Mouse (Mus musculus) CH12.LX (cell line): Measurements from ENCODE around the gene Aldh3b2. TPM values are rescaled to one million over a fixed set of nuclear protein-coding genes. Genes with fewer than 3 reads are reported as not detected.
A peak's percentile ranks its signal among the peaks of the same experiment; 100 is the strongest.

ENCODE experiments used
- DNase-seq: peaks from one replicate; pipeline ENCODE4 v3.0.0-alpha.2; 2013; ENCODE audit errors: extremely low read depth
- H3K27ac ChIP-seq: 2 replicates; pipeline ENCODE4 v1.5.1; 2012; ENCODE audit warnings: low read depth, mild to moderate bottlenecking, control low read depth, moderate library complexity; ENCODE audit not compliant: insufficient read depth
- H3K27me3 ChIP-seq: replicated peaks from 2 replicates; pipeline ENCODE3; 2012; ENCODE audit warnings: inconsistent platforms
- H3K36me3 ChIP-seq, 2 experiments: replicated peaks in 1 of 2; 2 replicates each; pipeline versions ENCODE3 to v1.6.1; 2012; ENCODE audit warnings: inconsistent platforms in 1 of 2, low read length in 1 of 2, mild to moderate bottlenecking in 1 of 2, mixed read lengths in 1 of 2, moderate library complexity in 1 of 2; ENCODE audit not compliant: control insufficient read depth in 1 of 2, insufficient read depth in 1 of 2
- H3K4me1 ChIP-seq, 2 experiments: 2 replicates each; pipeline ENCODE4 v1.6.1; 2012; ENCODE audit warnings: inconsistent platforms in 1 of 2, moderate library complexity in 1 of 2; ENCODE audit not compliant: insufficient read depth in 2 of 2, control insufficient read depth in 1 of 2
- H3K4me2 ChIP-seq: 2 replicates; pipeline ENCODE4 v1.6.1; 2012; ENCODE audit warnings: low read depth, mild to moderate bottlenecking, control low read depth; ENCODE audit not compliant: poor library complexity, insufficient read depth, severe bottlenecking
- H3K4me3 ChIP-seq, 3 experiments: fragments of 150-350 bp in 1 of 3; sonication (generic) in 1 of 3; replicated peaks in 1 of 3; 2 replicates each; pipeline versions ENCODE3 to v1.5.1; 2011 to 2012; ENCODE audit warnings: low read depth in 2 of 3, low read length in 2 of 3, mild to moderate bottlenecking in 2 of 3, moderate library complexity in 2 of 3, control low read depth in 1 of 3, improper control_type of control experiment in 1 of 3, inconsistent platforms in 1 of 3, mixed read lengths in 1 of 3; ENCODE audit not compliant: poor library complexity in 1 of 3
- H3K79me2 ChIP-seq: replicated peaks from 2 replicates; pipeline ENCODE4 v1.6.1; 2012; ENCODE audit warnings: mild to moderate bottlenecking, moderate library complexity; ENCODE audit not compliant: control insufficient read depth, poor library complexity, insufficient read depth, severe bottlenecking; ENCODE audit errors: extremely low read depth
- H3K9ac ChIP-seq: 2 replicates; pipeline ENCODE4 v1.6.1; 2012; ENCODE audit warnings: low read depth, mild to moderate bottlenecking, control low read depth, moderate library complexity; ENCODE audit not compliant: insufficient read depth
- H3K9me3 ChIP-seq: replicated peaks from 2 replicates; pipeline ENCODE3; 2012; ENCODE audit warnings: low read length, inconsistent platforms, mixed read lengths
- CHD2 ChIP-seq: IDR thresholded peaks from 2 replicates; pipeline ENCODE4 v1.6.1; 2011; ENCODE audit warnings: low read length, improper control_type of control experiment
- CTCF ChIP-seq, 2 experiments: IDR thresholded peaks in 1 of 2; conservative IDR thresholded peaks in 1 of 2; 2 replicates each; pipeline ENCODE4 v1.5.1; 2011 to 2012; ENCODE audit warnings: low read depth in 2 of 2, low read length in 2 of 2, improper control_type of control experiment in 1 of 2, inconsistent platforms in 1 of 2, mild to moderate bottlenecking in 1 of 2, moderate library complexity in 1 of 2
- ELF1 ChIP-seq: IDR thresholded peaks from 2 replicates; pipeline ENCODE4 v1.6.1; 2014; ENCODE audit warnings: low read depth, mild to moderate bottlenecking, inconsistent platforms, low read length, improper control_type of control experiment
- EP300 ChIP-seq: IDR thresholded peaks from 2 replicates; pipeline ENCODE4 v1.6.1; 2011; ENCODE audit warnings: low read length, improper control_type of control experiment
- MAZ ChIP-seq: IDR thresholded peaks from 2 replicates; pipeline ENCODE4 v1.6.1; 2012; ENCODE audit warnings: low read depth, mild to moderate bottlenecking, inconsistent platforms, low read length, improper control_type of control experiment, moderate library complexity
- NELFE ChIP-seq: IDR thresholded peaks from 2 replicates; pipeline ENCODE4 v1.6.1; 2011; ENCODE audit warnings: low read depth, low read length, improper control_type of control experiment
- RAD21 ChIP-seq: IDR thresholded peaks from 2 replicates; pipeline ENCODE4 v1.6.1; 2011; ENCODE audit warnings: low read depth, mild to moderate bottlenecking, low read length, improper control_type of control experiment, moderate library complexity
- SMC3 ChIP-seq: IDR thresholded peaks from 2 replicates; pipeline ENCODE4 v1.6.1; 2011; ENCODE audit warnings: low read depth, low read length, improper control_type of control experiment
- TBP ChIP-seq: conservative IDR thresholded peaks from 2 replicates; pipeline ENCODE4 v1.6.1; 2011; ENCODE audit warnings: low read depth, low read length, improper control_type of control experiment
- ZMIZ1 ChIP-seq: IDR thresholded peaks from 2 replicates; pipeline ENCODE4 v1.6.1; 2012; ENCODE audit warnings: low read depth, mild to moderate bottlenecking, inconsistent platforms, low read length, improper control_type of control experiment
- dilution Hi-C: fragments of 300-500 bp; cut with MboI; formaldehyde crosslinking; loops from 2 replicates; pipeline ENCODE4 v1.14.3; 2020; ENCODE audit warnings: low sequenced_read_pairs; ENCODE audit not compliant: extremely low pct_unique_long_range_greater_than_20kb, extremely low pct_ligation_motif_present
- in situ Hi-C: fragments of 300-500 bp; cut with MboI; formaldehyde crosslinking; loops from 3 replicates; pipeline ENCODE4 v1.14.3; 2019; ENCODE audit warnings: low sequenced_read_pairs, low pct_ligation_motif_present, low pct_unique_long_range_greater_than_20kb, mixed read lengths
- polyA plus RNA-seq: library from polyadenylated mRNA; unstranded; fragments of >175 nt; gene quantifications from 2 replicates; pipeline ENCODE4 v1.2.1, GENCODE M21; 2012; ENCODE audit warnings: low read depth; ENCODE audit not compliant: insufficient read length
- total RNA-seq, 2 experiments: library from RNA; depleted of rRNA; stranded (reverse); fragments of 300-350 nt in 1 of 2; fragments of >200 nt in 1 of 2; gene quantifications; 2 replicates each; pipeline ENCODE4 v1.2.3; 2012 to 2014

The Aldh3b2 gene
- total and polyA plus RNA-seq, 3 experiments: not detected

- Histone ChIP-seq H3K4me1 (peaks cover 0 to 17% of the 10 kb centered on the region in 2 experiments; a peak in 3 of 4 replicates), H3K4me3 (no peak overlapping the region), H3K36me3 (no peaks in the 10 kb centered on the region), H3K4me2 (no peak overlapping the region), H3K27ac (no peak overlapping the region), H3K79me2 (no peaks in the 10 kb centered on the region), H3K9me3 (no peaks in the 10 kb centered on the region), H3K9ac (no peak overlapping the region), H3K27me3 (no peaks in the 10 kb centered on the region)
- in situ Hi-C loops (no loop called here), dilution Hi-C loops (no loop called here)
- peak in 1 of 2 experiments; percentile 56; a peak in 3 of 4 replicates for TF ChIP-seq CTCF (conservative IDR thresholded peaks at IDR 0.05 in 1 of 2, IDR thresholded peaks at IDR 0.05 in 1 of 2; ENCODE audit: low read depth in 2 of 2, low read length in 2 of 2)
- TF ChIP-seq EP300: no peak
- DNase-seq: peak; percentile 60
Measured at GRCm38 (mm10) chr19:3962469-3962868, 9.7 kb upstream of the Aldh3b2 start.

GRCm38 (mm10) chr19:3964030-3964429, 8.1 kb upstream of the Aldh3b2 start:
- in situ Hi-C loops (no loop called here), dilution Hi-C loops (no loop called here)
- DNase-seq: peak; percentile 32
- H3K27me3 ChIP-seq: peaks cover 2% of the 10 kb centered on the region
- H3K9me3 ChIP-seq: no peaks in the 10 kb centered on the region
- no peaks in the 10 kb centered on the region for H3K36me3 ChIP-seq
- no peak for TF ChIP-seq TBP
- no peak for TF ChIP-seq MAZ
- no peak for TF ChIP-seq ELF1
- TF ChIP-seq CHD2: no peak
- peak; percentile 62 for TF ChIP-seq RAD21
- TF ChIP-seq SMC3: peak; percentile 40
- no peak for TF ChIP-seq ZMIZ1
- TF ChIP-seq CTCF (conservative IDR thresholded peaks at IDR 0.05 in 1 of 2, IDR thresholded peaks at IDR 0.05 in 1 of 2; ENCODE audit: low read depth in 2 of 2, low read length in 2 of 2): peak in 1 of 2 experiments; percentile 55; a peak in 2 of 4 replicates
- H3K9ac ChIP-seq: no peak overlapping the region
- no peaks in the 10 kb centered on the region for H3K79me2 ChIP-seq
- H3K4me1 ChIP-seq: peaks cover 0 to 17% of the 10 kb centered on the region in 2 experiments; a peak in 3 of 4 replicates
- no peak overlapping the region for H3K4me2 ChIP-seq
- H3K4me3 ChIP-seq: no peak overlapping the region
- H3K27ac ChIP-seq: no peak overlapping the region

- dilution Hi-C loops: no loop called here
- no peaks in the 10 kb centered on the region for H3K9me3 ChIP-seq
- H3K36me3 ChIP-seq: no peaks in the 10 kb centered on the region
- no peak overlapping the region for H3K4me3 ChIP-seq
- no peak for TF ChIP-seq NELFE
- no peak for TF ChIP-seq SMC3
- no peak for TF ChIP-seq EP300
- peak in 1 of 2 experiments; percentile 24; a peak in 2 of 4 replicates for TF ChIP-seq CTCF (conservative IDR thresholded peaks at IDR 0.05 in 1 of 2, IDR thresholded peaks at IDR 0.05 in 1 of 2; ENCODE audit: low read depth in 2 of 2, low read length in 2 of 2)
- TF ChIP-seq, all 38 proteins: peak for 1
- H3K4me2 ChIP-seq: no peak overlapping the region
- in situ Hi-C loops: no loop called here
- no peak overlapping the region for H3K27ac ChIP-seq
- no peaks in the 10 kb centered on the region for H3K79me2 ChIP-seq
- no peak for DNase-seq
- H3K27me3 ChIP-seq: peaks cover 4% of the 10 kb centered on the region
- peaks cover 0 to 17% of the 10 kb centered on the region in 2 experiments; a peak in 3 of 4 replicates for H3K4me1 ChIP-seq
- no peak overlapping the region for H3K9ac ChIP-seq
Measured at GRCm38 (mm10) chr19:3966330-3967075, 5.6 kb upstream of the Aldh3b2 start.
